In the genomic region with DNA sequence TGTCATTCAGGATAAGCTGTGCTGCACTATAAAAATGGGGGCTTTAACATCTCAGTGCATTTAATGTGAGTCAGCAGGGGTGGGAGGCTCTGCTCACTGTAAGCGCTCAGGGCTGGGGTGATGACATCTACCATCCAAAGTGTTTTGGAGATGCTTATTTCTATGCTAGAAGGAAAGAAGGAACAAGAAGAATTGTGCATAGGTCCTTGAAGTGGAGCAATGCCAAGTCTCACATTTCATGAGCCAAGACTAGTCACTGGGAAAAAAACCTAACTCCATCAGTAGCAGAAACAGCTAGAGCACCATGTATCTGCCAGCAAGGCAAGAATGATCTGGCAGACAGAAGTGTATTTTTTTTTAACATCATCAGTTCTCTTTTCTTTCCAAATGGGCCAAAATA, we compare ENCODE assay signal across 19 mouse cellular contexts.
A peak's percentile ranks its signal among the peaks of the same experiment; 100 is the strongest.
DNase-seq lines count a peak whose midpoint lies in the region; ATAC-seq lines count a peak whose summit lies in the region.
"Had no signal": no experiment of that assay in that cellular context is flagged by ENCODE, and none has a peak within 500 bp of the region (broad histone marks: within the 10 kb centered on the region; RNA-seq: fewer than 3 reads in every experiment).

No protein-coding gene starts in this region.

- ATAC-seq in lung, embryonic 16.5 days (ENCODE audit: low read depth), result 0 out of 2 replicates have a peak, but pooled peaks have one; percentile 23
- ATAC-seq: intestine, embryonic 15.5 days; liver, embryonic 12.5 days had no signal

- no peaks in the 10 kb centered on the region for H3K27me3 ChIP-seq in lung, embryonic 16.5 days (ENCODE audit: control insufficient read depth, insufficient read depth, low read depth, low read length)
- H3K27me3 ChIP-seq: forebrain, embryonic 12.5 days; hindbrain, embryonic 13.5 days; intestine, embryonic 15.5 days; kidney, embryonic 15.5 days; liver, embryonic 12.5 days; neural tube, embryonic 12.5 days had no signal

- intact Hi-C loops in left cerebral cortex, postnatal 14 days (cut with DNase I), result no loop called here

- H3K4me3 ChIP-seq in lung, embryonic 16.5 days (ENCODE audit: low read length), result no peak overlapping the region
- H3K4me3 ChIP-seq: forebrain, embryonic 12.5 days; heart, embryonic 10.5 days; hindbrain, embryonic 13.5 days; intestine, embryonic 15.5 days; kidney, embryonic 15.5 days; layer of hippocampus, adult 2 months; liver, embryonic 12.5 days; midbrain, embryonic 10.5 days; neural tube, embryonic 12.5 days had no signal

- H3K4me1 ChIP-seq in lung, embryonic 16.5 days (replicated peaks; ENCODE audit: control insufficient read depth, insufficient read depth, low read length), result no peaks in the 10 kb centered on the region
- H3K4me1 ChIP-seq: heart, embryonic 10.5 days; intestine, embryonic 15.5 days; liver, embryonic 12.5 days had no signal

- H3K9me3 ChIP-seq in lung, embryonic 16.5 days (ENCODE audit: control insufficient read depth, low read length), result no peaks in the 10 kb centered on the region
- H3K9me3 ChIP-seq: forebrain, embryonic 12.5 days; heart, embryonic 10.5 days; hindbrain, embryonic 13.5 days; intestine, embryonic 15.5 days; kidney, embryonic 15.5 days; liver, embryonic 12.5 days; midbrain, embryonic 10.5 days; neural tube, embryonic 12.5 days had no signal

- WGBS in lung, embryonic 16.5 days, result 76% methylated on average over 1 of the region's 1 CpGs

- no peak overlapping the region for H3K9ac ChIP-seq in lung, embryonic 16.5 days (ENCODE audit: low read length)
- H3K9ac ChIP-seq: forebrain, embryonic 12.5 days; hindbrain, embryonic 13.5 days; intestine, embryonic 15.5 days; kidney, embryonic 15.5 days; liver, embryonic 12.5 days; neural tube, embryonic 12.5 days had no signal

- no peak overlapping the region for H3K4me2 ChIP-seq in lung, embryonic 16.5 days (ENCODE audit: low read depth, low read length)
- H3K4me2 ChIP-seq: forebrain, embryonic 12.5 days; hindbrain, embryonic 13.5 days; intestine, embryonic 15.5 days; kidney, embryonic 15.5 days; liver, embryonic 12.5 days; neural tube, embryonic 12.5 days had no signal

- peak; percentile 74 to 82 for DNase-seq in frontal cortex, adult 2 months (ENCODE audit: extremely low spot score in 1 of 2, low spot score in 1 of 2)
- DNase-seq in frontal cortex, postnatal 25 days (ENCODE audit: low spot score in 2 of 2), result no peak
- DNase-seq in lung, postnatal 36 days, result no peak
- peak; percentile 39 to 59 for DNase-seq in left cerebral cortex, postnatal 14 days (ENCODE audit: low spot score in 2 of 2)
- peak; percentile 7 for DNase-seq in right cerebral cortex, postnatal 4 days
- no peak for DNase-seq in gastrocnemius, postnatal 4 days (ENCODE audit: low spot score in 2 of 2)
- DNase-seq: adrenal gland, postnatal 36 days; gastrocnemius, postnatal 10 days; lung, postnatal 4 days had no signal

- no peak overlapping the region for H3K27ac ChIP-seq in lung, embryonic 16.5 days (ENCODE audit: low read length)
- H3K27ac ChIP-seq: forebrain, embryonic 12.5 days; heart, embryonic 10.5 days; hindbrain, embryonic 13.5 days; intestine, embryonic 15.5 days; kidney, embryonic 15.5 days; layer of hippocampus, adult 2 months; liver, embryonic 12.5 days; midbrain, embryonic 10.5 days; neural tube, embryonic 12.5 days had no signal

- no peaks in the 10 kb centered on the region for H3K36me3 ChIP-seq in lung, embryonic 16.5 days (ENCODE audit: control insufficient read depth, insufficient read depth, low read length)
- H3K36me3 ChIP-seq: forebrain, embryonic 12.5 days; heart, embryonic 10.5 days; hindbrain, embryonic 13.5 days; intestine, embryonic 15.5 days; kidney, embryonic 15.5 days; liver, embryonic 12.5 days; midbrain, embryonic 10.5 days; neural tube, embryonic 12.5 days had no signal

Comparison
In these comparisons a context has a peak if more than half of its experiments do, and no peak if none do; other contexts are left out.
1. DNase-seq: peak in frontal cortex, adult 2 months (2 of 2), left cerebral cortex, postnatal 14 days (2 of 2) and right cerebral cortex, postnatal 4 days (single experiment); none in frontal cortex, postnatal 25 days (0 of 2), lung, postnatal 36 days (single experiment) and gastrocnemius, postnatal 4 days (0 of 2).